Mouse (Mus musculus): Measurements from ENCODE around the gene Lrp6. TPM values are rescaled to one million over a fixed set of nuclear protein-coding genes. Genes with fewer than 3 reads are reported as not detected.

Lrp6 gene
- total RNA-seq, 2 experiments from 2014 or later, result 45.9 to 47.0 TPM

DNA sequence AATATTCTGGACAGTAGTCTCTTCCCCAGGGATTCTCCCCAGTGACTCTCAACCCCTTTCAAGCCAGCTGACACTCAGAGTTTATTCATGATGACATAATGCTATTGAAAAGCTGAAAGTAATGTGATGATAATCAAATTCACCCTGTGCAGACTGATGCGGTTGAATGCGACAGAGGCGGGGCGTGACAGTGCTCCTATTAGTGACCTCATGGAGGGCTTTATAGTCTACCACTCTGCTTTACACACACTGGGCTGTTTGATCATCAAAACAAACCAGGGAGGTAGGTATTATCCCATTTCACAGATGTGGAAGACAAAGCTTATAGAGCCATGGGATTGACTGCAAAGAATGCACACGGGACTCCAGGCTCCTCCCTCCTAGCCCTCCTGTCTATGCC is 15.3 kb upstream of the Lrp6 start:
- DNase-seq (ENCODE audit: low spot score in 2 of 2), result no peak
- intact Hi-C loops (cut with DNase I), result no loop called here

DNA sequence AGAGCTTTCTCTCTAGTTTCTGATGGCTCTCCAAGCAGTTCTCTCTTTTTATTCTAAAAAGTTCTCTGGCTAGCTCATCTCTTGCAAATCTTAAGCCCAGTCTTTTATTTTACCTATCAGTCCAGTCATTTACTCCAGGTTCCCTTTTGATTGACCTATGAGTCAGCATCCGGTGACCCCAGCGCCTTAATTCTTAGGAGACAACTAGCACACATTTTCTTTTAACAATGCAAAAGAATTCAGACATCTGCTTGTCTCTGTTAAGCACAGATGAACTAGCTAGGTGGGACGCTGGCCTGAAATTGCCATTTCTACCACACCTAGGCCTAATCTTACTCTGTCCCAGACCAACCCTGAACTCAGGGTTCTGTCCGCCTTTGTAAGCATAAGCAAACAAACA is 12.7 kb upstream of the Lrp6 start:
- intact Hi-C loops (cut with DNase I), result no loop called here

GRCm38 (mm10) chr6:134578039-134578438 is 11.3 kb upstream of the Lrp6 start:
- DNase-seq (ENCODE audit: low spot score in 2 of 2), result no peak
- intact Hi-C loops (cut with DNase I), result no loop called here

More for the DNA sequence above, 12.7 kb upstream of the Lrp6 start:
- DNase-seq (ENCODE audit: low spot score in 2 of 2), result no peak

GRCm38 (mm10) chr6:134575288-134575741 is 8.6 kb upstream of the Lrp6 start:
- no peak for DNase-seq (ENCODE audit: low spot score in 2 of 2)
- intact Hi-C loops (cut with DNase I), result no loop called here

DNA sequence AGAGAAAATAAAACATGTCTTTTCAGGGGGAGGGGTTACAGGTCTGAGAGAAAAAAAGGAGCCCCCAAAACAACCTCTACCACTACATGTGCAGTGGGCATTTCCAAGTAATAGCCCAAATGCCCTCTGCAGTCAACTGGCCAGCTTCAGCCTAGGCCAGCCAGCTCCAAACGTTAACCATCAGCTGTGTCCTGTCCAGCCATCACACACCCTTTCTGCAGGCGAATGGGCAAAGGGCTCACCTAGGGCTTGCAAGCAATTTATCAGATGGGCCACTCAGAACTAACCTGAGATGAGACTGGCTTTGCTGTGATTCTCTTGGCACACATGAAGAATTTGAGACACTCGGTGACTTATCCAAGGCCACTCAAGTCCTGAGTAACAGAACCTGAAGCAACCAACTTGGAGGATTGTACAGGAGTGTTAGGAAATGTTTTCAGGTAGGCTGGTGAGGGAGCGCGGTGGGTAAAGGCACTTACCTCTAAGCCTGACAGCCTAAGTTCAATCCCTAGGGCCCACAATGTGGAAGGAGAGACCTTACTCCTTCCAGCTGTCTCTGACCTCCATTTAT is 1.3 kb upstream of the Lrp6 start:
- DNase-seq (ENCODE audit: low spot score in 2 of 2), result no peak
- intact Hi-C loops (cut with DNase I), result loop anchor here (2.0 to 5.0 kb wide), 3 partner anchors 39 to 91 kb away; no protein-coding TSS in a partner anchor

DNA sequence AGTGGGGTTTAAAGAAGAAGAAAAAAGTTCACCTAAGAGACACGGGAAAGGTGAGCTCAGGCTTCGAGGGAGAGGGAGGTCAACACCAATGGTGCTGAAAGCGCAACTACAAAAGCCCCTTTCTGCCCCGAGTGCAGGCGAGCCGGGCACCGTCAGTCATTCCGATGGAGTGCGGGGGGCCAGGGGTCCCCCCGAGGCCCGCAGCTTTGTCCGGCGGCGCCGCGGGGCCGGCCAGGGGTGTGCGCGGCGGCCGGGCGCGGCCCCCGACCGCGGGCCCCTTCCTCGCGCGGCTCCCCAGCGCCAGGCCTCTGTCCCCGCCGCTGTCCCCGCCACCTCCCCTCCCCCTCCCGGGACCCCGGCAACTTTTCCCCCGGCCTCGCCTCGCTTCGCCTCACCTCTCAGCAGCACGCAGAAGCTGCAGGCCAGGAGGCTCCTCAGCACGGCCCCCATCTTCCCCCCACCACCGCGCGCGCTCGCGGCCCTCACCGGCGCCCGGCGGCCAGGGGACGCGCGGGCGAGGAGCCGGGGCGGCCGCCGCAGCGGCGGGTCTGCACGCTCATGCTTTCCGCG is 432 bp downstream of the Lrp6 start:
- DNase-seq (ENCODE audit: low spot score in 2 of 2), result no peak
- intact Hi-C loops (cut with DNase I), result loop anchor here (2.0 to 5.0 kb wide), 3 partner anchors 40 to 89 kb away; no protein-coding TSS in a partner anchor

DNA sequence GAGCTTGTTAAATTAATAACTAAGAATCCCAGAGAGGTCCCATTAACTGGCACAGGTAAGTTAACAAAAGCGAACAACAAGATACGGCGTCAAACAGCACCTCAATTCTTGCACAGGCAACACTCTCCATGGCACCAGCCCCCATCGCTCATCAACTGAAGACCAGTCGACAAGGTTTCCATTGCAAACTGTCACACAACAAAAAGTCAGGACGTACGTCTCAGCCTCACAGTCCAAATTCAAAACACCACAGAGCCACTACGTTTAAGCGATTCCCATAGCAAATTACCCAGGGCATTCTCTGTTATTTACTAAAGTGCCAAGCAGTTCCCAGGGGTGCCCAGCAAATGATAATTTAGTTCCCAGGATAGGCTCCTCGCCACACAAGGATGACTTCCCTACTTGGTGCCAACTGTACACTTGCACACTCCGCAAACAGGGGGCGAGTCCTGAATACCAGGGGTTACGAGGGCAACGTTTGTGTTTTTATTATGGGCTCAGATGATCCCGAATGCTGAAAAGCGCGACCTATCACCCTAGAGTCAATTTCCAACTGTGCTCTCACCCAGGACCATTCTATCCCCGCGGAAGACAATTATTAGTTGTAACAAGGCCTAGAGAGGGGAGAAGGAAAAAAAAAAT is 1.0 kb downstream of the Lrp6 start:
- no peak for DNase-seq (ENCODE audit: low spot score in 2 of 2)

GRCm38 (mm10) chr6:134564539-134564938 is 2.2 kb downstream of the Lrp6 start:
- no peak for DNase-seq (ENCODE audit: low spot score in 2 of 2)
- intact Hi-C loops (cut with DNase I), result no loop called here

More for the DNA sequence above, 1.0 kb downstream of the Lrp6 start:
- intact Hi-C loops (cut with DNase I), result loop anchor here (2.0 to 5.0 kb wide), 3 partner anchors 41 to 88 kb away; no protein-coding TSS in a partner anchor

DNA sequence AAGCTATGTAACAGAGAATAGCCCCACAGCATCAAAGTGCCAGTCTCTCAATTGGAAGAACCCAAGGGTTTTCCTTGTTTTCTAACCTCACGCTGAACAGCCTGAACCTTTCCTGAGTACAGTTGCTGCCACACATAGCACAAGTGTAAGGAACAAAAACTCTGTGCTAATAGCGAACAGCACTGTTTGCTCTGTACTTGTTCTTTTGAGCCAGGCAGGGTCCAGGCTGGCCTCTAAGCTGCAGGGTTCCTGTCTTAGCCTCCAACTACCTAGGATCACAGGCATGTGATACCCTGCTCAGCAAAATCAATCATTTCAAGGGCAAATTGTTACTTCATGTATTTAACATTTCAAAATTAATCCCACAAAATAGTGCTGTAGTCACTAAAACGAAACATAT is 7.1 kb downstream of the Lrp6 start:
- intact Hi-C loops (cut with DNase I), result no loop called here
- no peak for DNase-seq (ENCODE audit: low spot score in 2 of 2)

GRCm38 (mm10) chr6:134558546-134559129 is 8.1 kb downstream of the Lrp6 start:
- DNase-seq (ENCODE audit: low spot score in 2 of 2), result no peak
- intact Hi-C loops (cut with DNase I), result no loop called here

- intact Hi-C loops (cut with DNase I), result no loop called here
Measured at GRCm38 (mm10) chr6:134557043-134557442, 9.7 kb downstream of the Lrp6 start.

GRCm38 (mm10) chr6:134556185-134556950 is 10.4 kb downstream of the Lrp6 start:
- DNase-seq (ENCODE audit: low spot score in 2 of 2), result no peak
- intact Hi-C loops (cut with DNase I), result no loop called here

More at GRCm38 (mm10) chr6:134557043-134557442, 9.7 kb downstream of the Lrp6 start:
- no peak for DNase-seq (ENCODE audit: low spot score in 2 of 2)

- intact Hi-C loops (cut with DNase I), result no loop called here
- no peak for DNase-seq (ENCODE audit: low spot score in 2 of 2)
Measured at GRCm38 (mm10) chr6:134555178-134555577, 11.6 kb downstream of the Lrp6 start.

- intact Hi-C loops (cut with DNase I), result no loop called here
- DNase-seq (ENCODE audit: low spot score in 2 of 2), result no peak
Measured at GRCm38 (mm10) chr6:134554230-134554629, 12.5 kb downstream of the Lrp6 start.

DNA sequence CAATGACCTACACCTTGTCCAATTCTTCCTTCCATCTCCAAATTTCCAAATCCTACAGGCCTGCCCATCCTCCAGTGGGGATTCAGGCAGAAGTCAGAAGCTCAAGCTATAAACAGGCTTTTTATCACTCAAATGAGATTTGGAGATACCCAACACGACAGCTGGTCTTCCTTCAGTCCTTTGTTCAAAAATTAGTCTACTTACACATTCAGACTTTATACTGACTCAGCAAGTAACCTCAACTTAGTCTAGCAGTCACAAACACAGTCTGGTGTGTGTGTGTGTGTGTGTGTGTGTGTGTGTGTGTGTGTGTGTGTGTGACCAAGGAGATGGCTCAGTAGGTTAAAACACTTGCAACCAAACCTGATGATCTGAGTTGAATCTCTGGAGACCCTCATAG is 15.8 kb downstream of the Lrp6 start:
- intact Hi-C loops (cut with DNase I), result no loop called here

DNA sequence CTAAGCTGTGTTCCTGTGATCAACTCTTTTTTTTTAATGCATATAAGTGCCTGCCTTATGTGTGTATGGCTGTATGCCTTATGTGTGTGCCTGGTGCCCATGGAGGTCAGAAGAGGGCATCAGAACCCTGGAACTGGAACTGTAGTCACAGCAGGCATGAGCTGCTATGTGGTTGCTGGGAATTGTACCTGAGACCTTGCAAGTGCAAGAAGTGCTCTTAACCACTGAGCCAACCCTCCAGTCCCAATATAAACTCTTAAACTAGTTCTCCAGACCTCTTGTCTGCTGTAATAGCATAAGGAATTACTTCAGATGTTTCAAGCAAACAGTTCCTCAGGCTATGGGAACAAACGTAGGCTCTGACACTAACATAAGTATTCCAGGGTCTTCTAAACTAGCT is 16.4 kb downstream of the Lrp6 start:
- DNase-seq (ENCODE audit: low spot score in 2 of 2), result no peak
- intact Hi-C loops (cut with DNase I), result no loop called here

More for the DNA sequence above, 15.8 kb downstream of the Lrp6 start:
- no peak for DNase-seq (ENCODE audit: low spot score in 2 of 2)

GRCm38 (mm10) chr6:134544843-134545242 is 21.9 kb downstream of the Lrp6 start:
- DNase-seq (ENCODE audit: low spot score in 2 of 2), result no peak
- intact Hi-C loops (cut with DNase I), result no loop called here

DNA sequence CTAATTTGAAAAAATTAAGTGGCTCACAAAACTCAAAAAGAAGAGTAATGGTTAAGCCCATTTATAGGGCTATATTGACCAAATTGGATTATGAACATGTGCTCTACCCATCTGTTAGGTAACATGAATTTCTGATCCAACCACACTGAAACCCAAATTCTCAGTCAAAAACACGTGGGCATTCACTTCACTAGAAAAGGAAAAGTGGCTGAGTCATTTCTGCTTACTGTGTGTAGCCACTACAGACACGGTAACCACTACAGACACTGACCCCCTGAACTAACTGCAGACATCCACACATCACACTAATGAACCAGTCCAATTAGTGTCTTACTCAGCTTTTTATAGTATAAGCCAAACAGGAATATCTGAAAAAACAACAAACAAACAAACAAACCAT is 22.7 kb downstream of the Lrp6 start:
- intact Hi-C loops (cut with DNase I), result no loop called here
- peak in 1 of 2 experiments; percentile 71 for DNase-seq (ENCODE audit: low spot score in 2 of 2)

GRCm38 (mm10) chr6:134543607-134544006 is 23.2 kb downstream of the Lrp6 start:
- intact Hi-C loops (cut with DNase I), result no loop called here
- DNase-seq (ENCODE audit: low spot score in 2 of 2), result no peak

- intact Hi-C loops (cut with DNase I), result no loop called here
- DNase-seq (ENCODE audit: low spot score in 2 of 2), result no peak
Measured at GRCm38 (mm10) chr6:134542374-134542773, 24.4 kb downstream of the Lrp6 start.
